Mouse (Mus musculus): ENCODE measurements around the gene Best3. TPM values are rescaled to one million over a fixed set of nuclear protein-coding genes. Genes with fewer than 3 reads are reported as not detected.

Gene Best3
- polyA plus RNA-seq, 1 experiment from 2014 or later = 0.09 TPM

DNA sequence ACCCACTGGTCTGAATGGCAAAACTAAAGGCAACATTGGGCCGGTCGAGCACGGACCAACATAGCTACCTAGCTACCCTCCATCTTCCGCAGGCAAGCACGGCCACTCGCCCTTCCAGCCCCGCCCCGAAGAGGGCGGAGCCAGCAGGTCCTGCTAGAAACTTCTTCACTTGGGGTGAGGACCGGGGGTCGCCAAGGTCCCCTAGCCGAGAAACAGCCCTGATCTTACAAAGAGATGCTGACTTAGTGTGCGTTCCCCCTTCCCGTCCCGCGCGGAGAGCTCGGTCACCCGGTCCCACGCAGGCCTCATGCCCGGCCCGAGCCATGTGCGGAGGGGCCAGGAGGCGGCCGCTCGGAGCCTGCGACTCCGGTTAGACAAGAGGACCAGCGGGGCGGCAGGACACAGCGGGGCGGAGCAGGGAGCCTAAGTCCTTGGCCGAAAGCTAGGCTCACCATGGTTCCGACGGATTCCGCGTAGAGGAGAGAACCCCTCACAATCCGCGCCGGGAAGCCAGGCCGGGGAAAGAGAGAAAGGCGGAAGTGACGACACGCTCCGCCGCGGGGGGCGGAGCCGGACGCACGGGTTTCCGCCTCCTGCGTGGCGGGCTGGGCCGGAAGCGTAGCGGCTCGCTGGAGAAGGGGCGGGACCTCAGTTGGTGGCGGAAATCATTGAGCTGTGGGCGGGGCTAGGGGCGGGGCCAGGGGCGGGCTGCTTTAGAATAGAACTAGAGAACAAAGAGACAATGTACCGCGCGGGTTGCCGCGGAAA, 77.3 kb downstream of the Best3 start, which contains the start of gene Cct2:
Gene Cct2 (minus strand): TSS at position 561 of the 768 bp plus-strand sequence.
- WGBS = under 1% methylated on average over 67 of the region's 68 CpGs
- peak; percentile 94 for ATAC-seq (ENCODE audit: low FRiP score)
- Histone ChIP-seq H3K4me3 (replicated peaks; ENCODE audit: low read length) (peak within 1 kb of the TSS; percentile 84), H3K27me3 (ENCODE audit: control insufficient read depth, insufficient read depth, low read length) (no peaks in the 10 kb centered on the region), H3K27ac (peak within 1 kb of the TSS; percentile 79), H3K4me2 (replicated peaks) (peak within 1 kb of the TSS; percentile 79), H3K4me1 (replicated peaks; ENCODE audit: control insufficient read depth, insufficient read depth, low read length) (peaks cover 7% of the 10 kb centered on the region), H3K9me3 (ENCODE audit: control insufficient read depth, low read length) (no peaks in the 10 kb centered on the region), H3K9ac (peak within 1 kb of the TSS; percentile 76), H3K36me3 (replicated peaks; ENCODE audit: control insufficient read depth, insufficient read depth) (peaks cover 38% of the 10 kb centered on the region)
- DNase-seq (ENCODE audit: low spot score) = peak; percentile 99

DNA sequence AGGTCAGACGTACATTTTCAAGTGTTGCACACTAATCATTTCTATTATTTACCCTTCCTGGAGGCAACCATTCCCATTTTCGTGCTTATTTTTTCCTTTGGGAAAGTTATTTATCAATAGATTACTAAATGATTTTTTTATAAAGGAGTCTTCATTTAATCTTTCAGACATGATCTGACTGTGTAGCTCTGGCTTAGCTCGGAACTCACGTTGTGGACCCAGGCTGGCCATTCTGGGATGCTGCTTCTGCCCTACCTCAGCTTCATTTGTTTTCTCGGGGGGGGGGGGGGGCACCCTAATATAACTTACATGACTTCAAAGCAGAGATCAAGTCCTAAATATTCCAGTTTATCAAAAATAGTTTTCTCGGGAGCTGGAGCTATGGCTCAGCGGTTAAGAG, 78.0 kb downstream of the Best3 start:
- 7% methylated on average over 7 of the region's 7 CpGs for WGBS
- Histone ChIP-seq H3K27ac (peak overlapping the region; percentile 78), H3K4me1 (replicated peaks; ENCODE audit: control insufficient read depth, insufficient read depth, low read length) (peaks cover 7% of the 10 kb centered on the region), H3K27me3 (ENCODE audit: control insufficient read depth, insufficient read depth, low read length) (no peaks in the 10 kb centered on the region), H3K9ac (peak overlapping the region; percentile 49; the same call in 1 of the 2 replicates), H3K4me2 (replicated peaks) (peak overlapping the region; percentile 49), H3K4me3 (replicated peaks; ENCODE audit: low read length) (peak overlapping the region; percentile 84), H3K36me3 (replicated peaks; ENCODE audit: control insufficient read depth, insufficient read depth) (peaks cover 31% of the 10 kb centered on the region), H3K9me3 (ENCODE audit: control insufficient read depth, low read length) (no peaks in the 10 kb centered on the region)
- DNase-seq (ENCODE audit: low spot score) = no peak
- ATAC-seq (ENCODE audit: low FRiP score) = peak; percentile 42

DNA sequence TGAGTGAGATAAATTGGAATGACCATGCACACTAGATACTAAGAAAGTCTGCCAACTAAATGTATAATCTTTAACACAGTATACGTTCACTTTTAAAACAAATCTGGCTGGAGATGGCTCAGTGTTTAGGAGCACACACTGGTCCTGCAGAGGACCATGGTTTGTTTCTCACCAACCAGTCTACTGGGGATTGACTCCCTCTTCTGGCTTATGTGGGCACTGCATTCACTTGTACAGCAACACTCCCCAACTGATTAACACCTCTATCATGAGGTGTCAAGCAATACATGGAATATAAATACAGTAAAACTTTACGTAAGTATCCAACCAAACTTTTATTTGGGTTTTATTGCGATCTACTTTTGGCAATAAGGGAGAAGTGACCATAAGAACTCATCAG, 83.0 kb downstream of the Best3 start:
- Histone ChIP-seq H3K4me1 (replicated peaks; ENCODE audit: control insufficient read depth, insufficient read depth, low read length) (no peaks in the 10 kb centered on the region), H3K4me2 (replicated peaks) (no peak overlapping the region), H3K9me3 (ENCODE audit: control insufficient read depth, low read length) (no peaks in the 10 kb centered on the region), H3K9ac (no peak overlapping the region), H3K27me3 (ENCODE audit: control insufficient read depth, insufficient read depth, low read length) (no peaks in the 10 kb centered on the region; the same call in 1 of the 2 replicates), H3K36me3 (replicated peaks; ENCODE audit: control insufficient read depth, insufficient read depth) (peaks cover 29% of the 10 kb centered on the region), H3K27ac (no peak overlapping the region), H3K4me3 (replicated peaks; ENCODE audit: low read length) (no peak overlapping the region)
- 98% methylated on average over 3 of the region's 3 CpGs for WGBS
- ATAC-seq (ENCODE audit: low FRiP score) = no peak
- no peak for DNase-seq (ENCODE audit: low spot score)

DNA sequence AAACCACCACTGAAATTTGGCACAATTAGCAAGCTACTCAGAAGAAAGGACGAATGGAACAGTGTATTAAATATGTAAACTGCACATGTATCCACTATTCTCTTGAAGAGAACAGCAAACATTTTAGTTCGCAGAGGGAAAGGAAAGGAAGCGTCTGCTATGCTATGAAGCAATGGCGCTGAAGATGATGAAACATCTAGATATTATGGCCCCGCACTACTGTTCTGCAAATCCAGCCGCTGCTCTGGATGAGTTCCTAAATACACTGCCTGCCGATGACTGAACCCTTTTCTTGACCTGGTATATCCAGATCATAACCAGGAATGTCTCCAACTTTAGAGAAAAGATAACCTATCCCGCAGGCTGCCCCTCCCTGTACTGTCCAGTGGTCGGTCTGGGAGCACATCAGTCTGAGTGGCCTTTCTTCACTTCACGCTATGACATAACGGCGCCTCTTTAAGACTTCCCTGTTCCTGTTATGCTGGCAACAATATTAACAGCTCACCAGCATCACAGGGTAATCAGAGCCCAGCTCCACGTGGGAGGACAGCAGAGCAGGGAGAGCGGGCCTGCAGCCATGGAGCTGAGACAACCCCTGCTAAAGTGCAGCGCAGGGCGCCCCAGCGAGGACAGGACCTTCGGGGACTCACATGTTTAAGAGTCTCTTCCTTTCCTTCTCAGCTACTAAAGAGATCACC, 86.2 kb downstream of the Best3 start:
- Histone ChIP-seq H3K27ac (no peak overlapping the region), H3K4me1 (replicated peaks; ENCODE audit: control insufficient read depth, insufficient read depth, low read length) (no peaks in the 10 kb centered on the region), H3K36me3 (replicated peaks; ENCODE audit: control insufficient read depth, insufficient read depth) (peaks cover 52% of the 10 kb centered on the region), H3K4me2 (replicated peaks) (no peak overlapping the region), H3K9me3 (ENCODE audit: control insufficient read depth, low read length) (no peaks in the 10 kb centered on the region), H3K4me3 (replicated peaks; ENCODE audit: low read length) (no peak overlapping the region), H3K27me3 (ENCODE audit: control insufficient read depth, insufficient read depth, low read length) (no peaks in the 10 kb centered on the region; the same call in 1 of the 2 replicates), H3K9ac (no peak overlapping the region)
- 93% methylated on average over 18 of the region's 18 CpGs for WGBS
- ATAC-seq (ENCODE audit: low FRiP score) = no peak
- DNase-seq (ENCODE audit: low spot score) = no peak

DNA sequence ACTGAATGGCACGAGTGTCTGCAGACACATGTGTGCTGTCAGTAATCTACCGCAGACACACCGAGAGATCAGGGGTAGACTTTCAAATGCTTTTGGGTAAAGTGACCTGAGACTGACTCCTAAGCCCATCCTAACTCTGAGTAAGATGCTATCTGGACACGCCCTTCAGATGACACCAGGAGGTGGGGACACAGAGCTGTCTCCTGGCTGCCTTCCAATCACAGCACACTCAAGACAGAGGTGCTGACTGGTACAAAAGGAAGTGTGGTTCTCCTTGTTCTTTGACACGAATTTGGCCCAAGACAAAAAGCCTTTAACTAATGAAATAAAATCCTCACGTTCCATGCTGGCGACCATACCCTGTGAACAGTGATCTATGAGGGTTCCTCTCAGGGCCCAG, 87.1 kb downstream of the Best3 start:
- no peaks in the 10 kb centered on the region for H3K4me1 ChIP-seq (replicated peaks; ENCODE audit: control insufficient read depth, insufficient read depth, low read length)
- H3K27me3 ChIP-seq (ENCODE audit: control insufficient read depth, insufficient read depth, low read length) = no peaks in the 10 kb centered on the region; the same call in 1 of the 2 replicates
- H3K27ac ChIP-seq = no peak overlapping the region
- 81% methylated on average over 7 of the region's 7 CpGs for WGBS
- peaks cover 56% of the 10 kb centered on the region for H3K36me3 ChIP-seq (replicated peaks; ENCODE audit: control insufficient read depth, insufficient read depth)
- ATAC-seq (ENCODE audit: low FRiP score) (no peak), DNase-seq (ENCODE audit: low spot score) (no peak)
- no peak overlapping the region for H3K4me2 ChIP-seq (replicated peaks)
- H3K9ac ChIP-seq = no peak overlapping the region
- H3K4me3 ChIP-seq (replicated peaks; ENCODE audit: low read length) = no peak overlapping the region
- H3K9me3 ChIP-seq (ENCODE audit: control insufficient read depth, low read length) = no peaks in the 10 kb centered on the region

Other genes with a start within 250 kb of the Best3 start
- 0.08 TPM in 1 of 2 replicates, not detected in the other for gene Myrfl, start 89.4 kb upstream of the Best3 start, polyA plus RNA-seq (2014; fragmentation: Nextera tagmentation; extraction: Ambion mirVana)
- 44.8 and 48.0 TPM in 2 replicates for gene Rab3ip, start 35.5 kb upstream of the Best3 start, polyA plus RNA-seq (2014; fragmentation: Nextera tagmentation; extraction: Ambion mirVana)
- gene Gm10271, start 13.7 kb upstream of the Best3 start, polyA plus RNA-seq (2014; fragmentation: Nextera tagmentation; extraction: Ambion mirVana) = not detected in 2 replicates
- not detected in 2 replicates for gene Lrrc10, start 59.0 kb downstream of the Best3 start, polyA plus RNA-seq (2014; fragmentation: Nextera tagmentation; extraction: Ambion mirVana)
- gene Cct2, start 77.5 kb downstream of the Best3 start, polyA plus RNA-seq (2014; fragmentation: Nextera tagmentation; extraction: Ambion mirVana) = 281 and 288 TPM in 2 replicates
- gene Frs2, start 162.2 kb downstream of the Best3 start, polyA plus RNA-seq (2014; fragmentation: Nextera tagmentation; extraction: Ambion mirVana) = 27.0 and 32.2 TPM in 2 replicates
- 111 and 113 TPM in 2 replicates for gene Yeats4, start 238.2 kb downstream of the Best3 start, polyA plus RNA-seq (2014; fragmentation: Nextera tagmentation; extraction: Ambion mirVana)

Measured in hindbrain, embryonic 14.5 days (tissue).